9 mouse cellular contexts compared by ENCODE assay signal in the genomic region with DNA sequence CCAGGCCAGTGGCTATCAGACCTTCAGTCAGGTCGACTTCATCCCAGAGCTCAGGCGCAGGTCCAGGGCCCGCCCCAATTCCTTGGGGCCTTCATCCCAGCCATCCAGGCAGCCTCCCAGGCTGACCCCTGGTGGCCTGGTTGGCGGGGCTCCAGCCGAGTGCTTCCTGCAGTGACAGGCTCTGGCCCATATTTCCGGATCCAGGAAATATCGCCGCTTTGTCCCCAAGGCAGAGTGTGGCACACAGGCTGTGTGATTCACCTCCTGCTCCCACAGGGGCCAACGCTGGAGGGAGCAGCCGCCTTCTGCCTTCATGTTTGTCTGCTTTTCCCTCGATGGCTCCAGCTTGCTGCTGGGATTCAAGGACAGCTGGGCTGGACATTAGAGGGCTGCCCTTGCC. TPM values are rescaled to one million over a fixed set of nuclear protein-coding genes. Genes with fewer than 3 reads are reported as not detected.
DNase-seq lines count a peak whose midpoint lies in the region; ATAC-seq lines count a peak whose summit lies in the region.
"Had no signal": no experiment of that assay in that cellular context is flagged by ENCODE, and none has a peak within 500 bp of the region (broad histone marks: within the 10 kb centered on the region; RNA-seq: fewer than 3 reads in every experiment).

No protein-coding gene starts in this region.

- no peaks in the 10 kb centered on the region for H3K9me3 ChIP-seq in liver, embryonic 12.5 days (replicated peaks)
- no peaks in the 10 kb centered on the region for H3K9me3 ChIP-seq in lung, embryonic 16.5 days (ENCODE audit: control insufficient read depth, low read length)

- WGBS in liver, embryonic 12.5 days (ENCODE audit: insufficient replicate concordance) = 51% methylated on average over 11 of the region's 11 CpGs
- WGBS in lung, embryonic 16.5 days = 23% methylated on average over 11 of the region's 11 CpGs

- H3K9ac ChIP-seq in liver, embryonic 12.5 days = no peak overlapping the region
- no peak overlapping the region for H3K9ac ChIP-seq in lung, embryonic 16.5 days (ENCODE audit: low read length)

- no peak overlapping the region for H3K4me3 ChIP-seq in liver, embryonic 12.5 days
- no peak overlapping the region for H3K4me3 ChIP-seq in lung, embryonic 16.5 days (ENCODE audit: low read length)

- intact Hi-C loops in gastrocnemius, postnatal 36 days (cut with DNase I) = no loop called here

- no peak overlapping the region for H3K27ac ChIP-seq in liver, embryonic 12.5 days
- H3K27ac ChIP-seq in lung, embryonic 16.5 days (ENCODE audit: low read length) = peak overlapping the region; percentile 80

- H3K4me2 ChIP-seq in liver, embryonic 12.5 days = no peak overlapping the region
- no peak overlapping the region for H3K4me2 ChIP-seq in lung, embryonic 16.5 days (ENCODE audit: low read depth, low read length)

- peaks cover 32% of the 10 kb centered on the region for H3K36me3 ChIP-seq in liver, embryonic 12.5 days
- H3K36me3 ChIP-seq in lung, embryonic 16.5 days (ENCODE audit: control insufficient read depth, insufficient read depth, low read length) = peaks cover 11% of the 10 kb centered on the region

- no peak for ATAC-seq in liver, embryonic 12.5 days
- ATAC-seq in lung, embryonic 16.5 days (ENCODE audit: low read depth) = peak; percentile 57
- no peak for ATAC-seq in erythroid progenitor cell, adult 5-6 weeks (replicated peaks; ENCODE audit: low FRiP score, poor library complexity, severe bottlenecking)

- H3K27me3 ChIP-seq in liver, embryonic 12.5 days (replicated peaks) = no peaks in the 10 kb centered on the region
- no peaks in the 10 kb centered on the region for H3K27me3 ChIP-seq in lung, embryonic 16.5 days (ENCODE audit: control insufficient read depth, insufficient read depth, low read depth, low read length)

- H3K4me1 ChIP-seq in liver, embryonic 12.5 days = peaks cover 54% of the 10 kb centered on the region
- peaks cover 44% of the 10 kb centered on the region for H3K4me1 ChIP-seq in lung, embryonic 16.5 days (replicated peaks; ENCODE audit: control insufficient read depth, insufficient read depth, low read length)

- DNase-seq in liver = peak; percentile 53
- DNase-seq in cerebellum, adult 11 months = peak; percentile 67
- DNase-seq in gastrocnemius, postnatal 36 days = peak; percentile 85 to 89
- peak; percentile 92 for DNase-seq in kidney, adult 18-20 months
- peak; percentile 78 to 89 for DNase-seq in urinary bladder, postnatal 4 days (ENCODE audit: low spot score in 2 of 2)

RNA-seq across cellular contexts. Expression of a gene that starts 8.6 kb away (rescaled TPM):
- polyA plus RNA-seq in liver, embryonic 12.5 days (2016; fragmentation: Nextera tagmentation; extraction: Ambion mirVana) = 9.3 and 9.6 TPM in 2 replicates
- 10 to 100 TPM in 1 of 2 experiments, 1 to 10 TPM in 1; 8.0 to 10.5 TPM for total RNA-seq in gastrocnemius, postnatal 36 days (2021)
- polyA plus RNA-seq in lung, embryonic 16.5 days (2015; fragmentation: Nextera tagmentation; extraction: Ambion mirVana) = 16.1 and 17.4 TPM in 2 replicates
- total RNA-seq in erythroid progenitor cell, adult 5-6 weeks (2015; ENCODE audit: low replicate concordance) = 2.1 and 4.0 TPM in 2 replicates
- total RNA-seq in erythroid progenitor cell, adult 5-6 weeks (2017; ENCODE audit: low replicate concordance) = 0.83 and 4.0 TPM in 2 replicates

RNA-seq across cellular contexts. Expression of a gene that starts 10.7 kb away (rescaled TPM):
- polyA plus RNA-seq in liver, embryonic 12.5 days (2016; fragmentation: Nextera tagmentation; extraction: Ambion mirVana) = 1.2 TPM in 2 replicates
- 10 to 100 TPM; 13.8 to 16.0 TPM for total RNA-seq in gastrocnemius, postnatal 36 days (2021)
- polyA plus RNA-seq in lung, embryonic 16.5 days (2015; fragmentation: Nextera tagmentation; extraction: Ambion mirVana) = 0.79 and 1.0 TPM in 2 replicates
- not detected in 2 replicates for total RNA-seq in erythroid progenitor cell, adult 5-6 weeks (2015; ENCODE audit: low replicate concordance)
- total RNA-seq in erythroid progenitor cell, adult 5-6 weeks (2017; ENCODE audit: low replicate concordance) = 0.13 TPM in 1 of 2 replicates, not detected in the other

RNA-seq across cellular contexts. Expression of a gene that starts 15.1 kb away (rescaled TPM):
- 44.8 and 46.7 TPM in 2 replicates for polyA plus RNA-seq in liver, embryonic 12.5 days (2016; fragmentation: Nextera tagmentation; extraction: Ambion mirVana)
- total RNA-seq in gastrocnemius, postnatal 36 days (2021) = 1 to 10 TPM; 5.6 to 9.3 TPM
- polyA plus RNA-seq in lung, embryonic 16.5 days (2015; fragmentation: Nextera tagmentation; extraction: Ambion mirVana) = 130 and 145 TPM in 2 replicates
- total RNA-seq in erythroid progenitor cell, adult 5-6 weeks (2015; ENCODE audit: low replicate concordance) = not detected in 2 replicates
- not detected in 2 replicates for total RNA-seq in erythroid progenitor cell, adult 5-6 weeks (2017; ENCODE audit: low replicate concordance)

RNA-seq across cellular contexts. Expression of a gene that starts 27.5 kb away (rescaled TPM):
- 60.6 and 63.1 TPM in 2 replicates for polyA plus RNA-seq in liver, embryonic 12.5 days (2016; fragmentation: Nextera tagmentation; extraction: Ambion mirVana)
- total RNA-seq in gastrocnemius, postnatal 36 days (2021) = 10 to 100 TPM; 20.4 to 27.6 TPM
- polyA plus RNA-seq in lung, embryonic 16.5 days (2015; fragmentation: Nextera tagmentation; extraction: Ambion mirVana) = 91.9 and 96.3 TPM in 2 replicates
- total RNA-seq in erythroid progenitor cell, adult 5-6 weeks (2015; ENCODE audit: low replicate concordance) = 23.9 and 35.7 TPM in 2 replicates
- 17.8 and 18.1 TPM in 2 replicates for total RNA-seq in erythroid progenitor cell, adult 5-6 weeks (2017; ENCODE audit: low replicate concordance)

RNA-seq across cellular contexts. Expression of a gene that starts 29.0 kb away (rescaled TPM):
- polyA plus RNA-seq in liver, embryonic 12.5 days (2016; fragmentation: Nextera tagmentation; extraction: Ambion mirVana) = 0.30 and 0.57 TPM in 2 replicates
- total RNA-seq in gastrocnemius, postnatal 36 days (2021) = not detected
- 0.23 and 0.58 TPM in 2 replicates for polyA plus RNA-seq in lung, embryonic 16.5 days (2015; fragmentation: Nextera tagmentation; extraction: Ambion mirVana)
- total RNA-seq in erythroid progenitor cell, adult 5-6 weeks (2015; ENCODE audit: low replicate concordance) = not detected in 2 replicates
- total RNA-seq in erythroid progenitor cell, adult 5-6 weeks (2017; ENCODE audit: low replicate concordance) = not detected in 2 replicates
- total RNA-seq: left cerebral cortex, postnatal 36 days had no signal

Comparison
In these comparisons a context has a peak if more than half of its experiments do, and no peak if none do; other contexts are left out.
1. RNA of a gene that starts 10.7 kb away (total RNA-seq): 13.8 to 16.0 TPM in gastrocnemius, postnatal 36 days; 0.13 TPM in erythroid progenitor cell, adult 5-6 weeks; every median in the first group is over 10 times any median in the second.
2. RNA of a gene that starts 15.1 kb away (total RNA-seq): 5.6 to 9.3 TPM in gastrocnemius, postnatal 36 days; not detected in erythroid progenitor cell, adult 5-6 weeks; every median in the first group is over 4 times any median in the second.
3. Peak in every context shown above with its lines, with median percentiles within 50 percentile points of each other: DNase-seq.